In the genomic region with DNA sequence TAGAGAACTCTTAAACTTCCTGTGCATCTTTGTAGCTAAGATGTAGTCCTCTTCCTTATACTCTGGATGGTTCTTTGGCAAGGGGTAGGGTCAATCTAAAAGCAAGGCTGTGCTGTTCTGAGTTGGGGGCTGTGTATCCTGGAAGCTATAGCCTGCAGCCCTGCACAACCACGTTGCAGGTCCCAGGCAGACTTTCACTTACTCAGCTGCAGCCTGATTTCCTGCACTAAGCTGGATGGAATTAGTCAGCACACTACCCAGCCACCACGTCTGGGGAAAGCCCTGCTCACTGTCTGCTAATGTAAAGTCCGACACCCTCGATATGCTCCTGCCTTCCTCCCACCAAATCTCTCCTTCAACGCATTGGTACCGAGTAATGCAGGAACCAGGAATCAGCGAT, we compare ENCODE assay signal across 26 mouse cellular contexts. TPM values are rescaled to one million over a fixed set of nuclear protein-coding genes. Genes with fewer than 3 reads are reported as not detected.
DNase-seq lines count a peak whose midpoint lies in the region; ATAC-seq lines count a peak whose summit lies in the region.
"Had no signal": no experiment of that assay in that cellular context is flagged by ENCODE, and none has a peak within 500 bp of the region (broad histone marks: within the 10 kb centered on the region; RNA-seq: fewer than 3 reads in every experiment).

No protein-coding gene starts in this region.

- H3K9me3 ChIP-seq in midbrain, embryonic 11.5 days (ENCODE audit: control insufficient read depth, low read length), result no peaks in the 10 kb centered on the region
- H3K9me3 ChIP-seq in midbrain, embryonic 16.5 days (replicated peaks; ENCODE audit: control insufficient read depth, low read length, poor library complexity, severe bottlenecking), result no peaks in the 10 kb centered on the region
- H3K9me3 ChIP-seq: embryonic facial prominence, embryonic 13.5 days; embryonic facial prominence, embryonic 15.5 days; forebrain, embryonic 13.5 days; forebrain, embryonic 15.5 days; G1E had no signal

- H3K4me2 ChIP-seq in midbrain, embryonic 11.5 days, result no peak overlapping the region
- H3K4me2 ChIP-seq in midbrain, embryonic 16.5 days (ENCODE audit: low read length), result no peak overlapping the region
- H3K4me2 ChIP-seq: embryonic facial prominence, embryonic 13.5 days; embryonic facial prominence, embryonic 15.5 days; forebrain, embryonic 13.5 days; forebrain, embryonic 15.5 days had no signal

- H3K36me3 ChIP-seq in midbrain, embryonic 11.5 days (ENCODE audit: control insufficient read depth, insufficient read depth, low read length), result no peaks in the 10 kb centered on the region
- no peaks in the 10 kb centered on the region for H3K36me3 ChIP-seq in midbrain, embryonic 16.5 days (ENCODE audit: control insufficient read depth, insufficient read depth, low read length)
- H3K36me3 ChIP-seq: embryonic facial prominence, embryonic 13.5 days; embryonic facial prominence, embryonic 15.5 days; forebrain, embryonic 15.5 days; G1E had no signal

- H3K4me3 ChIP-seq in midbrain, embryonic 11.5 days (ENCODE audit: low read depth, low read length), result no peak overlapping the region
- no peak overlapping the region for H3K4me3 ChIP-seq in midbrain, embryonic 16.5 days (ENCODE audit: low read depth, low read length)
- H3K4me3 ChIP-seq: embryonic facial prominence, embryonic 13.5 days; embryonic facial prominence, embryonic 15.5 days; erythroblast, embryonic 14.5 days; forebrain, embryonic 13.5 days; forebrain, embryonic 15.5 days had no signal

- WGBS in midbrain, embryonic 11.5 days, result 77% methylated on average over 7 of the region's 7 CpGs
- 74% methylated on average over 7 of the region's 7 CpGs for WGBS in midbrain, embryonic 16.5 days

- DNase-seq in midbrain, embryonic 11.5 days (ENCODE audit: low spot score, missing footprints), result peak; percentile 64
- DNase-seq in fibroblast of lung, adult 2 months (ENCODE audit: low read depth), result peak; percentile 0
- DNase-seq in embryo, embryonic 10.5 days (ENCODE audit: low spot score), result no peak
- DNase-seq in lung, postnatal 4 days, result no peak
- DNase-seq: adrenal gland, adult 8-10 months; adrenal gland, postnatal 14 days; adrenal gland, postnatal 36 days; cerebellum, adult 18-20 months; cerebellum, adult 9-10 months; cerebellum, postnatal 10 days; cerebellum, postnatal 25 days; embryo, embryonic 11 days; forebrain, postnatal 0 days had no signal

- no peaks in the 10 kb centered on the region for H3K4me1 ChIP-seq in midbrain, embryonic 11.5 days (ENCODE audit: control insufficient read depth, insufficient read depth, low read length)
- no peaks in the 10 kb centered on the region for H3K4me1 ChIP-seq in midbrain, embryonic 16.5 days (ENCODE audit: control insufficient read depth, insufficient read depth, low read length)
- H3K4me1 ChIP-seq: embryonic facial prominence, embryonic 13.5 days; embryonic facial prominence, embryonic 15.5 days; forebrain, embryonic 15.5 days had no signal

- no peak overlapping the region for H3K27ac ChIP-seq in midbrain, embryonic 11.5 days (ENCODE audit: low read depth, low read length)
- H3K27ac ChIP-seq in midbrain, embryonic 16.5 days (ENCODE audit: low read length), result no peak overlapping the region
- H3K27ac ChIP-seq: embryonic facial prominence, embryonic 13.5 days; embryonic facial prominence, embryonic 15.5 days; forebrain, embryonic 13.5 days; forebrain, embryonic 15.5 days had no signal

- H3K9ac ChIP-seq in midbrain, embryonic 11.5 days (ENCODE audit: low read length), result no peak overlapping the region
- H3K9ac ChIP-seq in midbrain, embryonic 16.5 days (ENCODE audit: low read depth, low read length), result no peak overlapping the region
- H3K9ac ChIP-seq: embryonic facial prominence, embryonic 13.5 days; embryonic facial prominence, embryonic 15.5 days; forebrain, embryonic 13.5 days; forebrain, embryonic 15.5 days; forebrain, postnatal 0 days had no signal

- H3K27me3 ChIP-seq in midbrain, embryonic 11.5 days (ENCODE audit: control insufficient read depth, insufficient read depth, low read length), result no peaks in the 10 kb centered on the region
- H3K27me3 ChIP-seq in midbrain, embryonic 16.5 days (ENCODE audit: control insufficient read depth, insufficient read depth, low read depth, low read length), result no peaks in the 10 kb centered on the region
- H3K27me3 ChIP-seq: embryonic facial prominence, embryonic 13.5 days; embryonic facial prominence, embryonic 15.5 days; forebrain, embryonic 13.5 days; forebrain, embryonic 15.5 days; Patski had no signal

- no peak for ATAC-seq in midbrain, embryonic 11.5 days (ENCODE audit: low FRiP score)
- no peak for ATAC-seq in midbrain, embryonic 16.5 days
- peak; percentile 32 for ATAC-seq in inflammation-experienced regulatory T-cells, adult 6 months
- ATAC-seq: activated CD4-positive, CD25-positive, alpha-beta regulatory T cell, adult 4 months; forebrain, embryonic 13.5 days; forebrain, embryonic 15.5 days; forebrain, postnatal 0 days; Patski had no signal

RNA-seq across cellular contexts. Expression of gene Il17f, which starts 1.0 kb away (rescaled TPM):
- 0.14 TPM in 1 of 2 replicates, not detected in the other for polyA plus RNA-seq in midbrain, embryonic 11.5 days (2014; fragmentation: Nextera tagmentation; extraction: Ambion mirVana)
- not detected in 2 replicates for polyA plus RNA-seq in midbrain, embryonic 16.5 days (2015; fragmentation: Nextera tagmentation; extraction: Ambion mirVana)
- 1 to 10 TPM in 1 of 3 experiments, under 1 TPM in 1, not detected in 1; 0.80 to 1.2 TPM for polyA plus RNA-seq in inflammation-experienced regulatory T-cells, adult 6 months (2017; shearing (Covaris generic))
- polyA plus RNA-seq: activated CD4-positive, CD25-positive, alpha-beta regulatory T cell, adult 4 months; C2C12; cortical plate, adult 2 months; embryonic facial prominence, embryonic 11.5 days; embryonic facial prominence, embryonic 13.5 days; embryonic facial prominence, embryonic 15.5 days; erythroblast, embryonic 14.5 days; forebrain, embryonic 15.5 days; forebrain, postnatal 0 days; G1E; Patski had no signal

RNA-seq across cellular contexts. Expression of gene Mcm3, which starts 28.7 kb away (rescaled TPM):
- polyA plus RNA-seq in midbrain, embryonic 11.5 days (2014; fragmentation: Nextera tagmentation; extraction: Ambion mirVana), result 195 and 210 TPM in 2 replicates
- polyA plus RNA-seq in midbrain, embryonic 16.5 days (2015; fragmentation: Nextera tagmentation; extraction: Ambion mirVana), result 12.2 and 19.0 TPM in 2 replicates
- polyA plus RNA-seq in inflammation-experienced regulatory T-cells, adult 6 months (2017; shearing (Covaris generic)), result 100 to 1,000 TPM in 1 of 3 experiments, 10 to 100 TPM in 2; 42.6 to 127 (median 54.3) TPM

Comparison
In these comparisons a context has a peak if more than half of its experiments do, and no peak if none do; other contexts are left out.
1. DNase-seq: peak in midbrain, embryonic 11.5 days (single experiment) and fibroblast of lung, adult 2 months (single experiment); none in embryo, embryonic 10.5 days (single experiment) and lung, postnatal 4 days (0 of 2).